Mouse (Mus musculus) testis, adult 10 weeks (tissue): Measurements from ENCODE around the gene Defb18. TPM values are rescaled to one million over a fixed set of nuclear protein-coding genes. Genes with fewer than 3 reads are reported as not detected.

ENCODE experiments used
- polyA plus RNA-seq: library from polyadenylated mRNA; stranded (reverse); fragments of 350-450 nt; fragmentation: Illumina TruSeq; extraction: RNeasy Lipid Tissue Mini Kit (QIAGEN cat#74804); gene quantifications from one replicate; pipeline ENCODE4 v1.2.3, GENCODE M21; 2014; ENCODE audit warnings: low read depth, low replicate concordance

Gene Defb18
- not detected for polyA plus RNA-seq

GRCm38 (mm10) chr1:18237343-18237742 is at the start of gene Defb18:
Gene Defb18 (minus strand): TSS chr1:18237443.

GRCm38 (mm10) chr1:18265038-18265437 is 27.8 kb upstream of the Defb18 start, which contains the start of gene Defb41:
Gene Defb41 (minus strand): TSS chr1:18265138.

Other genes starting within 250 kb of the Defb18 start
- gene Crisp4, start 91.5 kb downstream of the Defb18 start, polyA plus RNA-seq, result 0.17 TPM
- gene Defb41, start 27.7 kb upstream of the Defb18 start, polyA plus RNA-seq, result 2.1 TPM